Mouse (Mus musculus) left cerebral cortex, adult 18-20 months (tissue): ENCODE data around the gene Insl3. TPM values are rescaled to one million over a fixed set of nuclear protein-coding genes. Genes with fewer than 3 reads are reported as not detected.

Experiments
- DNase-seq, 2 experiments: peaks; one replicate each; pipeline ENCODE4 v3.0.0; 2021 to 2022; ENCODE audit warnings: low spot score in 2 of 2, mixed read lengths in 1 of 2
- long read RNA-seq, 2 experiments: library from polyadenylated mRNA; stranded (forward); transcript quantifications; one replicate each; pipeline ENCODE4 v2.0.0; 2021
- total RNA-seq, 2 experiments: library from RNA; stranded (reverse); gene quantifications; 2 replicates each; pipeline ENCODE4 v1.2.3; 2021

Insl3 gene
- under 1 TPM in 1 of 2 experiments, not detected in 1; 0.63 TPM for total RNA-seq
- long read RNA-seq, experiment 1: 0 reads
- long read RNA-seq, experiment 2: 0 reads

DNA sequence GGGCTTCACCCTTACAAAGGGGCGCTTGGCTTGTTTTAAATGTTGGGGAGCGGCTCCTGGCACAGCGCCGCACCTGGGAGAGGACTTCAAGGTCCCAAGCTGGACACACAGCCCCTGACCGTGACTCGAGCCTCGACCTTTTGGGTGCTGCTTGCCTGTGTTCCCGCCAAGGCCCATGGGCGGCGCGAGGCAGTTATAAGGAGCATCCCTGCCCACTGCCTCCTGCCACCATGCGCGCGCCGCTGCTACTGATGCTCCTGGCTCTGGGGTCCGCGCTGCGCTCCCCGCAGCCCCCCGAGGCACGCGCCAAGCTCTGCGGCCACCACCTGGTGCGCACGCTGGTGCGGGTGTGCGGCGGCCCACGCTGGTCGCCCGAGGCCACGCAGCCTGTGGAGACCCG lies at the start of gene Insl3:
Insl3 (plus strand) TSS at position 187 of the 400 bp plus-strand sequence.
- no peak for DNase-seq

DNA sequence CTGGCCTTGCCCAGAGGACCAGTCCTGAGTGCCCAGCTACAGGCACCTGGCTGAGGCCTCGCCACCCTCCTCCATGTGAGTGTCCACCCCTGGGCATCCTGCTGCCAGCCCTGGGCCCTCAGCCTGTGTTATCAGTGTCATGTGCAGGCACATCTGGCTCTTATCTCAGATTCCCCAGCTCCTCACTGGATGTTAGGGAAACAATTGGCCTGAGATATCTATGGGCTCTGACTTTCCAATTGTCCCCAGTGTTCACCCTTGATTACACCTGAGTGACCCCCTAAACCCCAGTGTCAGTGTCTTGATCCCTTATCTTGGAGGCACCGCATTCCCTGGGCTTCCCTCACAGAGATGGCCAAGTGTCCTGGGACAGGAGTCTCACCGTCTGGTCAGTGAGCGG lies 49.7 kb upstream of the Insl3 start:
- no peak for DNase-seq

DNA sequence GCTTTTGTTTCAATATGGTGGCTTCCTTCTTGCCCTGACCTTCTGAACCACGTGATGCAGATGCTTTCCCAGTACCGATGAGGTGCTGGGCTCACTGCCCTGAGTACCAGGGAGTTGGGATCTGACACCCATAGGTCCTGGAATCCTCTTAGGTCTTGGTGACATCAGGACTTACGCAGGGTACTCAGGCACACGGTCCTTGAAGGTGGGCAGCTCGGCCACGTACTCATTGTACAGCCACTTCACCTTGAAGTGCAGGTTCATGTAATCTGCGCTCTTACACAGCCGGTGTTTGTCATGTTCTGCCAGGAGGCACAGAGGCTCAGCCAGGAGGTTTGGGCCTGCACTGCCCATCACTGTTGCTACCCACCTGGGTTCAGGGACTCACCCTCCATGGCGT lies 43.5 kb upstream of the Insl3 start:
- no peak for DNase-seq

DNA sequence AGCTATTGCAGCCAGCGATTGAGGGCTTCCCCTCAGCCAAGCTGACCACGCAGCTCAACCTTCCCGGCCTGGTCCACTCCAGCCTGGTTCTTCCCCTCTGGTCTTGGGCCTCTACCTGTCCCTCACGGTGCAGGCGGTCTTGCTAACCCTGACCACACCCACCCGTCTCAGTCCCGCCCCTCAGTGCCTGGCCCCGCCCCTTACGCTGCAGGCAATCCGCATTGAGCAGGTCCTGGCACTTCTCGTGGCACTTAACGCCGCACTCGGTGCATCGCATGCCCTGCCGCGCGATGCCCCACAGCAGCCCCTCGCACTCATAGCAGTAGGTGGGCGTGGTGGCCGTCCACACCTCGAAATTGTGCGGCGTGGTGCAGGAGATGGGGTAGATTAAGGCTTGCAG lies 34.4 kb upstream of the Insl3 start:
- no peak for DNase-seq

DNA sequence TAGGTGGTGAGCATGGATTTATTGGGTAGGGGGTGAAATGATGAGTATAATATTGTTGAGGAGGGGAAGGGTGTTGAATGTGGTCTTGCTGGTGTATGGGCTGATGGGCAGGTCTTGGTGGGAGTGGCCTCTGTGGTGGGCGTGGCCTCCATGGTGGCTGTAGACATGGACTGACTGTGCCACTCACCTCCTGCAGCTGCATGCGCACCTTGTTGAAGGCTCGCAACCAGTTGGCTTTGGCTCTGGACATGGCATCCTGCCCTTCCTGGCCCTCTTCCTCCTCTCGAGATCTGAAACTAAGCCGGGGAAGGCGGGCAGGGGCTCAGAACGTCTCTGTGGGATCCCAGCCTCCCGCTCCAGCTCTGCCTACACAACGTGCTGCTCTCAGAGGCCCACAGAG lies 31.2 kb upstream of the Insl3 start:
- no peak for DNase-seq

DNA sequence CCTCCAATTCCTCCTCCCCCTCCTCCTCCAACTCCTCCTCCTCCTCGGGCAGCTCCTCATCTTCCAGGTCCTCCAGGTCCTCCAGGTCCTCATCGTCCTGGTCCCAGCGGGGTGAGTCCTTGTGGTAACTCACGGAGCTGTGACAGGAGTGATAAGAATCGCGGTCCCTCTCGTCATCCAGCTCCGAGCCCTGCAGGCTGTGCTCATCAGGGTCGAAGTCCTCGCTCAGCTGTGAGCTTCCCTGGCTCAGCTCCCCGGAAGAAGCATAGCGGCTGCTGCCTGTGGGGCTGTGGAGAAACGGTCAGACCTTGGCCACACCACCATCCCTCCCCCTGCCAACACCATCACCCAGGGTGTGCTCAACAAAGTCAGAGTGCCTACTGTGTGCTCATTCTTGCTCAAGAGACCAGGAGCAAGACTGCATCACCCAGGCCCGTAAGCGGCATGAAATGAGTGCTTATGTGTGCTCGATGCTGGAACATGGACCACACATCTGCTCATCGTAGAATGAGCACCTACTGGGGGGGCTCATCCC lies 30.4 kb upstream of the Insl3 start:
- no peak for DNase-seq

DNA sequence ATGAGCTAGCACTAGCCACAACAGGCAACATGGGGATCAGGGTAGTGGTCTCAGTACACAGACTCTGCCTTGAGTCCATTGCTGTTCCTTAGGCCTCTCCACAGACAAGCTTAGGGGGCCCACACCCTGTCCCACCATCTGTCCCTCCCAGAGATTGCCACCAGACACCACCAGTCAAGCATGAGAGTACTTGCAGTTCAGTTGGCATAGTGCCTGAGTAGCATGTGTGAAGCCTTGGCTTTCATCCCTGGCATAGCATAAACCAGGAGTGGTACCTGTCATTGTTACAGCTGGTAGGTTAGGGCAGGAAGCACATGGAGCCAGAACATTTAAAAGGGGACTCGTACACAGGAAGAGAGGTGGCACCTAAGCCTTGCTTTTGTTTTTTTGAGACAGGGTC lies 29.3 kb upstream of the Insl3 start:
- no peak for DNase-seq

DNA sequence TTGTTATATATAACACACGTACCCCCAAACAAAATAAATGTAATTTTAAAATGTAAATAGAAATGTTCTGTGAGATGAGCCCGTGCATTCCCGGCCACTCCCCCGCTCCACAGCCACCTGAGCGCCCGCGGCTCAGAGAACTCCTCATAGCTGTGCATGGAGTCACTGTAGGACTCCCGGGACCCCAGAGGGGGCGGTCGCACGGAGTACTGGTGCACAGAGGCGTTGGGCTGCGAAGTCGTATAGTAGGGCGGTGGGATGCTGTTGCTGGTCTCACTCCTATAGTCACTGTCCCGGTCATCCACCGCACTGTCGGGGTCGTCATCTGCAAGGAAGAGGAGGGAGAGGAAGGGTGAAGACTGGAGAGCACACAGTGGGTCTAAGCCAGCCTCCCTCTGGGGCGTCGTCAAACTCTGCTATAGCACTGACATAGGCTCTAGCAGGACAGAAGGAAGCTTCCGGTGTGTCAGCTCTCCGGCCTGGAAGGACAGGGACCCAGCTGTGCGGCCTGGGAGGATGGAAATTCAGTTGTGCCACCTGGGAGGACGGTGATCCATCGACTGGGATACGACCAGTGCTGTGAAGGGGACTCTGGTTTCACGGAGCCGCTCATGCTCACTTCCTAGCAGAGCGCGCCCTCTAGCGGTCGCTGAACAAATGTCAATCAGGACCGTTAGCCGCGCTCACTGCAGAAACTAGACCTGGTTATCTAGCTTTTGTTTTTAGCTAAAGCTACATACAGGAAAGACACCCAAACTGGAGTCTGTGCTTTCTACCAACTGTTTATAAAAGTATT lies 28.5 kb upstream of the Insl3 start:
- DNase-seq: peak; percentile 91 to 92

DNA sequence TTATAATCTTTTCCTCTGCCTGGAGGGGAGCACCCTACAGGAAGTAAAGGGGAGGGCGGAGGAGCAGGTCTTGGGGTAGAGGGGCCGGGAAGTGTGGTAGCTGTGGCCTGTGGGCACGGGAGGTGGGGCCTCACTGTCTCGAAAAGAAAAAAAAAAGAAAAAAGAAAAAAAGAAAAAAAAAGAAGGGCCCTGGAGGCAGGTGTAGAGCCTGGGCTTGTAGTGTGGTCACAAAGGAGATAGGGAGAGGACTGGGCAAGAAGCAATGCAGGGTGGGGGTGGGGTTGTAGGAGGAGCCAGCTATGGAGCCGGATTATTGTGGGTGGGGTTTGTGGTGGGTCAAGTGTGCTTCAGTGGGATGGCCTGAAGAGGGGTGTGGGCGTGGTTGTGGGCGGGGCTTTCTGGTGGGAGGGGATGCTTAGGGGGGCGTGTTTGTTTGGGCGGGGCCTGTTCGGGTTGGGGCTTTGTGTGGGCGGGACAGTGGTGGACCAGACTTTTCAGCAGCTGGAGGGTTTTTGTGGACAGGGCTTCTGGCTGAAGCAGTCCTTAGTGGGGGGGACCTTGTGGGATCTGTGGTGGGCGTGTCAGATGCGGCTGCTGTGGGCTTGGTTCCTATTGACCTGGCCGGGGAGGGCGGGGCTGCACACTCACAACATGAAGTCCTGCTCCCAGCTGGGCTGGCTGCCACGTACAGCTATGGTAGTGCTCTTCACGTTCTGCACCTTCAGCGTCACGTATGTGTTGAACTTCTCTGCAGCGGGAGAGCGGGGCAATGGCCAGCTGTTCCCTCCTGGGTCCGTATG lies 23.5 kb upstream of the Insl3 start:
- no peak for DNase-seq

DNA sequence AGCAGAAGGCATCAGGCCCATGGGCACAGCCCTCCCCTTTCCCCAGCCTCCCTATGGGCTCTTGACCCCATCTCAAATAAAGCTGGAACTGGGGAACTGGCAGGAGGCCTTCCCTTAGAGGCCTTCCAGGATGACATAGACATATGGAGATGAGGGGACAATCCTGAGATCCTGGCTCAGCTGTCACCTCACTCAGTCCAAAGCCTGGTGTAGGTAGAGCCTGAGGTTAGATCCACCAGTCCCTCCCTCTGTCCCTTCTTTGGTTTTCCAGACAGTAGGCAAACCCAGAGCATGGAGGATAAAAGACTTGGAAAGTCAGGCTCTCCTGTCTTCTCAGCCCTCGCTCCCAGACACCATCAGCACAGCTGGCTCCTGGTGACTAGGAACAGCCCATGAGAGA lies 22.2 kb upstream of the Insl3 start:
- no peak for DNase-seq

DNA sequence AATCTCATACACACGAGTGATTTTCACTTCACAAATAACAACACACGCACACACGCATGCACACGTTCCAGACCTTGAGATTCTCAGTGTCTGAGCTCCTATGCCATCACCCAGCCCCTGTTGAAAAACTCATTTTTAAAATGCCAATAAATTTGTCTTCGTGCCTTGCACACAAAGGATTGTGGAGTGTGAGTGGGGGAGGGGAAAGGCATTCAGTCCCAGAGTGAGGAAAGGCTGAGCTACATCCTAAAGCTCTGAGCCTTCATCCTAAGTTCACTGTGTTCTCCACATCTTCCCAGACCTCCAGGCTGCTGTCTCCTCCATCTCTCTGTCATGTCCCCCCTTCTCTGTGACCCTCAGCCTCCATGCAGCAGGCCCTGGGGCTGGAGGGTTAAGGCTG lies 21.8 kb upstream of the Insl3 start:
- DNase-seq: no peak

DNA sequence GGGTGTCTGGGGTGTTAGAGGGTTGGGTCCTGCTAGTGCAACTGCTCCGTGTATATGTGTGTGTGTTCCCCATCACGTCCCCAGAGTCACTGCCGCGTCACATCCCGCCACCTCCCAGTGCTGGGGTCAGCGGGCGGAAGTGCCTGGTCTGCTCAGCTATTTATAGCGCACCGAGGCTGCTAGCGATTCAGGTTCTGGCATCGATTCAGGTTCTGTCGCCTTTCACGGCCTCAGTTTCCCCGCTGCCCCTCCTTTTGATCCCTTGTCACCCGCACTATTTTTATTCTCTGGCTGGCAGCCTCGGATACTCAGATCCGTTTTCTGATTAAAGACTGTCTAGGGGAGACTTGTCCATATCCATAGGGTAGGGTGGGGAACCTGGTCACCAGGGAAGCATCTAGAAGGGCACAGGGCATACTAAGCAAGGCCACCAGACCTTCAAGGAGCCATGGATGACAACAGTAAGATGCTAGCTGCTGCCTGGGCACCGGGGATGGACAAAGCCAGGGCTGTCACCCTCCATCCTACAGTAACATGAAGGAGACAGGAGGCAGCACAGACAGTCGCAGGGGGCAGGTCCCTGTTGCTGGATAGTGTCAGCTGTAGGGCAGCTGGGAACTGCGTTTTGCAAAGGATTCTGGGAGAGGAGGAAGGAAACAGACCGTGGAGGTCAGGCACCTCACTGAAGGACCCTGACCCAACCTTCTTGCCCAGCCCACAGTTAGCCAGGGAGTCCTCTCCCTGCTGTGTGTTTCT lies 20.6 kb upstream of the Insl3 start:
- peak; percentile 27 to 56 for DNase-seq

DNA sequence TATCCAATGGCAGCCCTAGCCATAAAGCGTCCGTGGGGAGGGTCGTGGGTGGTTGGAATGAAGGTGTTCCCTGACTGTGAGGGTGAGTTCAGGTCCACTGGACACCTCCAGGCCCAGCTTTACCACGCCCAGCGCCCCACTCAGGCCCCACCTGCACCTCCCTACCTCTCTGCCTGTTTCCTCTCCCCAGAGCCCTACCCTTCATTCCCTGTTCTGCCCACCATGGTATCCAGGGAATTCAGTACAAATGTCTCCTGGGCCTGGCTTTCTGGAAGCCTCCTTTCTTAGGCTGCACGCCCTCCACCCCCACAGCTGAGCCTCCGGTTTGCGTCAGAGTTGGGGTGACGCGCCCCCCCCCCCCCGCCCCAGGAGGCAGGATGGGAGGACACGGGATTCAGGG lies 18.8 kb upstream of the Insl3 start:
- peak in 1 of 2 experiments; percentile 45 for DNase-seq

DNA sequence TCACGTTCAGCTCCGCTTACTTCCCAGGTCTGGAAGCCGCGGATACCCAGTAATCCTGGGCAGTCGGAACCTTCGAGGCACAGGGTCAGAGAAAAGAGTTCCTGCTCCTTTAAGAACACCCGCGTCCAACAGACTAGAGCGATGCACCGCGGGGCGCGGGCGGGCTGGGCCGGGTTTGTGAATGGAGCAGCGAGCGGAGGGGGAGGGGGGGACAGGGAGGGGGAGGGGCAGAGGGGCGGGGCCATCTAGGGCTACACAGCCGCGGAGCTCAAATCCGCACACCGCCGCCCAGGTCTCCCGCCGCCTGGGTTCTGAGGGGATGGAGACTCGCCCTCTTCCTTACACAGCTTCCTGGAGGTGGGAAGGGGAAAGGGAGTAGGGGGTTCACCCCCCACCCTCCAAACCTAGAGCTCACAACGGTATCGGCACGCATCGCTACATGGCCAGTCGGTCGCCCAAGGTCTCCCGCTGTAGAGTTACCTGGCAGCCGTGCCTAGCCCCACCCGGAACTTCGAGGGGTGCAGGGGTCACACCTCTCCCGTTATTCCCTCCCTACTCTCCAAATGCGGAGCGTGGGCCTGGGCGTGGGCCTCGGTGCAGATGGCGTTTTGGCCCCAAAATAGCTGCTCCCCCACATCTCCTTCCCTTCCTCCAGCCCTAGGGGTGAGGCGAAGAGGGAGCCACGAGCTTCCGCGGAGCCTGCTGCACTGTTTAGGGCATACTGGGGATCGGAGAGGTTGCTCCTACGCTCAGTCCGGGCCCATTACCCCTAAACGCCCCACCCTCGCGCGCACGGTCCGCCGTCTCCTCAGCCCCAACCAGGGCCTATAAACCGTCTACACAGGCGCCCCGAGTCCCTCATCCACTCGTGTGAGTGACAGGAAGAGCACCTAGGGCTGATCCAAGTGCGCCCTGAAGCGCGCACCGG lies 18.1 kb upstream of the Insl3 start:
- DNase-seq: peak; percentile 70 to 81

DNA sequence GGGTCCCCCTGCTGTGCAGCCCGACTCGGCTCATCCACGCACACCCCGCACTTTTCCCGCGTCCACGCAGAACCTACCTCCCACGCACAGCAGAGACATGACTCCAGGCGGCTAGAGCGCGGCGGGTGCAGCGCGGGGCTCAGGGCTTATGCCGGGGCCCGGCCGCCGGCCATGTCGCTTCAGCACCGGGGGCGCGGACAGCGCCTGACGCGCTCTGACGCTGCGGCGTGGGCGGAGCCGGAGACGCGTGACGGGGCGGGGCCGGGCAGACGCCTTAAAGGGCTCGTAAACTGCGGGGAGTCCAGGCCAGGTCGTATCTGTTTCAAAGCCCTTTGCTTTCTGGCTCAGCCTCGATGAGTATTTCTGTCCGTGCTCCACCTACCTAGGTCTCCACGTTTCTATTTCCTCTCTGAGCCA lies 17.5 kb upstream of the Insl3 start, which contains the start of gene Unc13a:
Unc13a (minus strand) TSS at position 209 of the 417 bp plus-strand sequence.
- DNase-seq: peak; percentile 93 to 94

DNA sequence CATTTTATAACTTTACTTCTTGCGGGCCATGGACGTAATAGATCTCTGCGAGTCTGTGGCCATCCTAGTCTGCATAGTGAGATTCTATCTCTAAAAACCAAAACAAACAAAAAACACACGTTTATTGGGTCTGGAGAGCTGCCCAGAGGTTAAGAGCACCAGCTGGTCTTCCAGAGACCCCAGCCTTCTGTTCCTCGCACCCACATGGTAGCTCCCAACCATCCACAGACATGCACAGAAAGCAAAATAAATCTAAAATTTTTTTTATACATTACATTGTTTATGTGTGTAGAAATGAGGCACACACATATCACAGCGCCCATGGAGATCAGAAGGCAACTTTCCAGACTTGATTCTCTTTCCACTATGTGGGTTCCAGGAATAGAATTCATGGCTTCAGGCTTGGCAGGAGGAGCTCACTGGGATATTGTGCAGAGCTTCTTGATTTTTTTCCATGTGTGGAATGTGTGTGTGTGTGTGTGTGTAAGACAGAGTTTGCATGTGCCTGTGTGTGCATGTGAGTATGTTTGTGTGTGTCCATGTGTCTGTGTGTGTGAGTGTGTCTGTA lies 16.8 kb upstream of the Insl3 start:
- DNase-seq: no peak

DNA sequence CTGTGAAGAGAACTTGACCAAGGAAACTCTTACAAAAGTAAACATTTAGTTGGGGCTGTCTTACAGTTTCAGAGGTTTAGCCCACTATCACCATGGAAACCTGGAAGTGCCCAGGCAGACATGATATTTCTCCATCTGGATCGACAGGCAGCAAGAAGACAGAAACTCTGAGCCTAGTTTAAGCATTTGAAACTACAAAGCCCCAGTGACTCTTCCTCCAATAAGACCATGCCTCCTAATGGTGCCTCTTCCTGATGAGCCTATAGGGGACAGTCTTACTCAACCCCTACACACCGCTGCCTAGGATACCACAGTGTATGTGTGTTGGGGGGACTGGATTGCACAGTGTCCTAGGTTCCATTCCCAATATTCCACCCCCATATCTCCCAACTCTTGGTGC lies 14.9 kb upstream of the Insl3 start:
- DNase-seq: no peak

DNA sequence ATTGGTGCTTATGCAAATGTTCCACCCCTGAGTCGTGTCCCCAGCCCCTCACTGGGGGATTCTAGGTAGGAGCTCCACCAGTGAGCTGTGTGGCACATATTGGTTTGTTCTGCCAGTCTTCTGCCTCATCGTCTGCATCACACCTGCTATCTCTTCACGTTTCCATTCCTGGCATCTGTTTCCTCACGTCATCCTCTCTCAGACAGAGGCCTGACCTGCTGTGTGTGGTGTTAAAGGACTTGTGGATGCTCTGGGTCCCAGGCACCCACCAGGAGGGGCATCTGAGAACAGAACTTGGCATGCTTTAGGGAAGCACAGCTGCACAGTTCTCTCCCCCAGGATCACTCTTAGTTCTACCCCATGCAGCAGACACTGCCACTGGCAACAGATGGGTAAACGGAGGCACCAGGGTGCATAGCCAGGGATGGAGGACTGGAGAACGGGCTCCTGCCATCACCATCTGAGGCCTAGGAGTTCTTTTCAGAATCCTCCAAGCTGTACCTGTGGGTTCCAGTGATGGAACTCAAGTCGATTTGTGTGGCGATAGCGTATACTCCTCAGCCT lies 13.5 kb upstream of the Insl3 start:
- no peak for DNase-seq

DNA sequence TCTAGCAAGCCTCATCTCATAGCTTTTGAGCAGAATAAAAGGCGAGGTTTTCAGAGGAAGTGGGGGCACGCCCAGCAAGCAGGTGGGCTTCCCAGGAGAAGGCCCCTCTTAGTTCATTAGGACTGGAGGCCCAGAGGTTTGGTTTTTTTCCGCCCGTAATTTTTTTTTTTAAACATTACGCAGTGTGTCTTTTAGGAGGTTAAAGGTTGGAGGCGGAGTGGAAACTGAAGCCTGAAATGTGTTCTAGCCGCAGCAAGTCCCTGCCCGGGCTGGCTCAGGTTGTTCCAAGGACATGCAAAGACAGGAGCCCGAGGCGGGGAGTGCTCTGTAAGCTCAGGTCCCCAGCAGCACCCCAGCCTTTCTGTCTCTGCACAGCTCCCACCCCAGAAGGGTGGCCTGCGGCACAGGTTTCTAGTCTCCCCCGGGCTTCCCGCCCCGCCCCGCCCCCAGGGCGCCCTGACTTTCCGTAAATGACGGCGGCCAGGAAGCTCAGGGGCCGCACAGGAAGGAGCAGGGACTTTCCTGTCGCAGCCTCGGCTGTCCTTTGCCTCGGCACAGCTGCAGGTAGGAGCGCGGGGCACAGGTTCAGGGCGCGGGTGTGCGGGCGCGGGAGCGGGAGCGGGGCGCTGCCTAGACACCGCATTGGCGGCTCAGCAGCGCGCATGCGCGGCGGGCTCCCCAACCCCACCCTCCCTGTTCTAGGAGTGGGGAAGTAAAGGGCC lies 12.8 kb upstream of the Insl3 start, which contains the start of gene Jak3:
Jak3 (plus strand) TSS at position 277 of the 722 bp plus-strand sequence.
- DNase-seq: peak; percentile 53 to 54
